Mouse (Mus musculus): ENCODE measurements at regions not wholly inside any gene's neighbourhood (a gene's known extent, or its start where the extent isn't known, plus 50 kb on each side); places are given as distances from the start of the nearest gene placed in this dataset.
"Not testable (repeated sequence)": the region's sequence is repeated elsewhere in the genome, so short reads cannot be mapped to it uniquely, and the experiment has no call there.

- not testable (repeated sequence) for TF ChIP-seq TCF12 (IDR thresholded peaks at IDR 0.05; ENCODE audit: insufficient read depth, poor library complexity, severe bottlenecking); POLR2A (IDR thresholded peaks at IDR 0.05; ENCODE audit: insufficient read length, low read depth); CEBPB (IDR thresholded peaks at IDR 0.05; ENCODE audit: insufficient read depth, poor library complexity, severe bottlenecking); MAX (IDR thresholded peaks at IDR 0.05; ENCODE audit: low read depth); POLR2AphosphoS2 (IDR thresholded peaks at IDR 0.05; ENCODE audit: insufficient read length, low read depth); USF1 (IDR thresholded peaks at IDR 0.05; ENCODE audit: low read depth); REST (IDR thresholded peaks at IDR 0.05; ENCODE audit: insufficient read depth, insufficient read length); E2F4 (IDR thresholded peaks at IDR 0.05; ENCODE audit: insufficient read depth); TCF3 (IDR thresholded peaks at IDR 0.05; ENCODE audit: insufficient read length, low read depth); MYOG (IDR thresholded peaks at IDR 0.05; ENCODE audit: control insufficient read depth in 1 of 3, insufficient read depth in 1 of 3, insufficient read length in 2 of 3, low read depth in 2 of 3); MYOD1 (IDR thresholded peaks at IDR 0.05; ENCODE audit: control insufficient read depth in 1 of 3, insufficient read length in 2 of 3, low read depth in 2 of 3); SRF (IDR thresholded peaks at IDR 0.05; ENCODE audit: control insufficient read depth, insufficient read length, low read depth)
These were observed 246.9 kb upstream of the Snrpn start for GRCm38 (mm10) chr7:60386957-60387356.
